Mouse (Mus musculus) kidney, adult 2 months (tissue): Measurements from ENCODE around the gene Nin. TPM values are rescaled to one million over a fixed set of nuclear protein-coding genes. Genes with fewer than 3 reads are reported as not detected.

Source experiments
- DNase-seq: peaks from one replicate; pipeline ENCODE4 v3.0.0; 2021
- H3K27ac ChIP-seq: fragments of 200-500 bp; 2 replicates; pipeline ENCODE4 v1.5.1; 2012; ENCODE audit warnings: low read depth, low read length, control low read depth, inconsistent platforms; ENCODE audit not compliant: insufficient read depth
- H3K27me3 ChIP-seq: fragments of 200-500 bp; replicated peaks from 2 replicates; pipeline ENCODE4 v1.6.1; 2012; ENCODE audit warnings: mild to moderate bottlenecking, moderate library complexity, low read length, inconsistent platforms; ENCODE audit not compliant: control insufficient read depth, insufficient read depth
- H3K36me3 ChIP-seq: fragments of 200-500 bp; 2 replicates; pipeline ENCODE4 v1.6.1; 2012; ENCODE audit warnings: mild to moderate bottlenecking, moderate library complexity, low read length, inconsistent platforms; ENCODE audit not compliant: control insufficient read depth, insufficient read depth
- H3K4me1 ChIP-seq: fragments of 200-500 bp; 2 replicates; pipeline ENCODE4 v1.6.1; 2011; ENCODE audit warnings: low read length; ENCODE audit not compliant: control insufficient read depth, insufficient read depth
- H3K4me3 ChIP-seq: fragments of 200-500 bp; 2 replicates; pipeline ENCODE4 v1.5.1; 2011; ENCODE audit warnings: mild to moderate bottlenecking, low read depth, low read length, control low read depth; ENCODE audit not compliant: insufficient read depth
- CTCF ChIP-seq: fragments of 200-500 bp; conservative IDR thresholded peaks from 2 replicates; pipeline ENCODE4 v1.5.1; 2011; ENCODE audit warnings: low read depth, mild to moderate bottlenecking, control low read depth, low read length, moderate library complexity, mixed read lengths; ENCODE audit not compliant: insufficient read depth, insufficient read length
- POLR2A ChIP-seq: fragments of 200-500 bp; IDR thresholded peaks from one replicate; pipeline ENCODE4 v1.6.1; 2011; ENCODE audit warnings: low read depth, low read length, control low read depth
- WGBS: fragments of 180-500 bp; shearing (Covaris S2); methylation state at CpG from one replicate; pipeline ENCODE4 v1.1.7; 2018; 5-methylcytosine and 5-hydroxymethylcytosine counted together
- polyA plus RNA-seq: library from polyadenylated mRNA; depleted of rRNA; stranded (reverse); fragments of >200 nt; gene quantifications from 2 replicates; pipeline ENCODE4 v1.2.3, GENCODE M21; 2012; rRNA removed

Nin gene
- polyA plus RNA-seq, 1 experiment = 4.9 TPM

DNA sequence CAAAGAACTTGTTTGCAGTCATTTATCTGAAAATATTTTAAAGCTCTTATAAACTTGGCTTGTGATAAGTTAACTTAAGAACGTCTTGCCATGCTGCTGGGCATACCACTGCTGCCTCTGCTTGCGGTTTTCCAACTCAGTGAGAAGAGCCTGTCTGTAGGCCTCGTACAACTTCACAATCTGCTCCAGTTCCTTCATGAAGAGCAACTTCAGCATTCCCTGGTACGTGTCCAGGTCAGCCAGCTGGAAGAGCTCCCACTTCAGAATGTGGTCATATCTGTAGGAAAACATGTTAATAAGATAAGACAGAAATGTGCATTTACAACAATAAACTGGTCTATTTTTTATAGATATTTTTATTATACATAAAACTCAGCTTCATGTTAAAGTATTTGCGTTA, 147.4 kb downstream of the Nin start:
- Histone ChIP-seq H3K27me3 (no peaks in the 10 kb centered on the region), H3K27ac (no peak overlapping the region), H3K4me1 (no peaks in the 10 kb centered on the region), H3K4me3 (no peak overlapping the region), H3K36me3 (peaks cover 6% of the 10 kb centered on the region; the same call in 1 of the 2 replicates)
- TF ChIP-seq POLR2A = no peak
- no peak for TF ChIP-seq CTCF
- 55% methylated on average over 5 of the region's 5 CpGs for WGBS
- peak; percentile 34 for DNase-seq

DNA sequence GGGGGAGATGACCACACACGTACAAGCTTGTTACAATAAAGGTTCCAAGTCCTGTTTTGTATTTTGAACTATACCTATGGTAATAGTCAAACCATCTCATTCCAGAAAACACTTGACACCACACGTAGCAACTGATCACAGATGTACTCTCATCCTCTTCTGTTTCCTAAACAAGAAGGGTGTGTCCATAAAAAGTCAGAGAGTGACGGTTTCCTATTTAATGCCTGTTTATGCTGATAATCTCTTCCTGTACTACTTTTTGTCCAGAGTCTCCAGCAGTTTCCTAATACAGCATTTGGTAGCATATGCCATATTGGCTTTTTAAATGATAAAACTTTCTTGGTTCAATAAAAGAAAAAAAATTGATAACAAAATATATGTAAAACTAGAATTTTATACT, 147.9 kb downstream of the Nin start:
- Histone ChIP-seq H3K27ac (no peak overlapping the region), H3K27me3 (no peaks in the 10 kb centered on the region), H3K4me1 (no peaks in the 10 kb centered on the region), H3K36me3 (peaks cover 6% of the 10 kb centered on the region; the same call in 1 of the 2 replicates), H3K4me3 (no peak overlapping the region)
- WGBS = 63% methylated on average over 3 of the region's 3 CpGs
- TF ChIP-seq CTCF (no peak), POLR2A (no peak)
- no peak for DNase-seq

DNA sequence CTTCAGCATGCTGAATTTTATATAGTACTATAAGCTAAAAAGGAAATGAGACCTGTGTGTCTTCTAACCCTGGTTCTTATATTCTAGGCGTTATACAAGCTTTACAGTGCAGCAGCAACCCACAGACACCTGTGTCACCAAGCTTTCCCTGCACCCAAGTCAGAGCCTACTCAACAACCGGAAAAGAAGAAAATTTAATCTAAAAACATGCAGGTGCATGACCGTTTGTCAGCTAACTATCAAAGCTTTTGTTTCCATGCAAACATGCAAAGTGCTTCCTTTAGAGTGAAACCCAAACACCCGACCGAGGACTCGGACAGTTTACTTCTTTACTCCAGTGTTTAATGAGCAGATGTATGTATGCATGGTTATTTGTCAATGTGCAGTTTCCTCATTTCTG, 150.4 kb downstream of the Nin start:
- WGBS = 85% methylated on average over 6 of the region's 6 CpGs

DNA sequence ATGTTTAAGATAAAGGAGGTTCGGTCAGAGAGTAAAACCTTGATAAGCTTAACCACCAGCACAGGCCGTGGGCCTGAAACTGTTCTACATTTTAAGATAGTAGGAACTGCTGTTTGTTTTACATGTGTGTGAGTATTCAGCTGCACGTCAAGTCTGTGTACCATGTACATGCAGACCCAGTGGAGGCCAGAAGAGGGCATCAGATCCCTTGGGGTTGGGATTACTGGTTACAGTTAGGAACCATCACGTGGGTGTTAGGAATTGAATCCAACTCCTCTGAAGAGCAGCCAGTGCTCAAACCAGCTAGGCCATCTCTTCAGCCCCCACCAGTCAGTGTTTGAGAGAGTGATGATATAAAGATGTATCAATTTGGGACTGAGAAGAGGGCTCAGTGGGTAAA, 151.0 kb downstream of the Nin start:
- Histone ChIP-seq H3K27me3 (no peaks in the 10 kb centered on the region), H3K36me3 (peaks cover 2% of the 10 kb centered on the region; the same call in 1 of the 2 replicates), H3K27ac (no peak overlapping the region), H3K4me1 (no peaks in the 10 kb centered on the region), H3K4me3 (no peak overlapping the region)
- 53% methylated on average over 4 of the region's 4 CpGs for WGBS
- TF ChIP-seq POLR2A (no peak), CTCF (peak; percentile 90)
- peak; percentile 82 for DNase-seq

More for the DNA sequence above, 150.4 kb downstream of the Nin start:
- peaks cover 2% of the 10 kb centered on the region; the same call in 1 of the 2 replicates for H3K36me3 ChIP-seq
- H3K4me1 ChIP-seq = no peaks in the 10 kb centered on the region
- H3K4me3 ChIP-seq = no peak overlapping the region
- TF ChIP-seq POLR2A (no peak), CTCF (no peak)
- H3K27me3 ChIP-seq = no peaks in the 10 kb centered on the region
- no peak for DNase-seq
- H3K27ac ChIP-seq = no peak overlapping the region

Other genes with a start within 250 kb of the Nin start
- gene Atl1, start 221.1 kb downstream of the Nin start, polyA plus RNA-seq = 0.95 and 2.1 TPM in 2 replicates
- gene Map4k5, start 220.5 kb downstream of the Nin start, polyA plus RNA-seq = 6.3 and 6.5 TPM in 2 replicates
- 18.8 and 22.6 TPM in 2 replicates for gene Sav1, start 126.7 kb downstream of the Nin start, polyA plus RNA-seq
- gene Abhd12b, start 40.4 kb upstream of the Nin start, polyA plus RNA-seq = not detected in 2 replicates
- gene Pygl, start 117.8 kb upstream of the Nin start, polyA plus RNA-seq = 37.4 and 38.5 TPM in 2 replicates
- 0.15 and 0.19 TPM in 2 replicates for gene Trim9, start 233.9 kb upstream of the Nin start, polyA plus RNA-seq